10 mouse cellular contexts compared by ENCODE assay signal in the genomic region with DNA sequence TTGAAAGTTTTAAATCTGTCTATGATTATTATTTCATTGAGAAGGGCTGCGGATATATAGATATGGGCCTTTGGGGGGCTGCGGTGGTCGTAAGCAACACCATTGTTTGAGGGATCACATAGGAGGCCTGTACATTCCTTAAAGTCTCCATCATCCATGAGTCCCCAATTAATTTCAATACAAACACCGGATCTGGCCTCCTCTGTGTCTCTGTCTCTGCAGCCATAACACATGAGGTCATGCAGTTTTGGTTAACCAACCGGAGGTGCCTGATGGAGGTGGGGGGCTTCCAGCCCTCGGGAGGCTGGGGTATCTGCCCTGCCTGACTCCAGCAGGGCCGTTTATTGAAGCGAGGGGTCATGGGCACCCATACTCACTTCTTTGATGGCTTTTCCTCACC. TPM values are rescaled to one million over a fixed set of nuclear protein-coding genes. Genes with fewer than 3 reads are reported as not detected.
A peak's percentile ranks its signal among the peaks of the same experiment; 100 is the strongest.
DNase-seq lines count a peak whose midpoint lies in the region; ATAC-seq lines count a peak whose summit lies in the region.
"Had no signal": no experiment of that assay in that cellular context is flagged by ENCODE, and none has a peak within 500 bp of the region (broad histone marks: within the 10 kb centered on the region; RNA-seq: fewer than 3 reads in every experiment).

No protein-coding gene starts in this region.

- no peak for ATAC-seq in heart, embryonic 12.5 days (ENCODE audit: insufficient number of reproducible peaks, low FRiP score)
- ATAC-seq in stomach, embryonic 16.5 days (ENCODE audit: insufficient read depth, low FRiP score), result no peak
- ATAC-seq: forebrain, postnatal 0 days; midbrain, embryonic 16.5 days had no signal

- 63% methylated on average over 8 of the region's 8 CpGs for WGBS in heart, embryonic 12.5 days
- WGBS in limb, embryonic 10.5 days, result 68% methylated on average over 8 of the region's 8 CpGs
- WGBS in stomach, embryonic 16.5 days, result 44% methylated on average over 8 of the region's 8 CpGs

- peak overlapping the region; percentile 33 for H3K4me2 ChIP-seq in heart, embryonic 12.5 days
- 0 out of 2 replicates have a peak overlapping the region, but pooled peaks have one; percentile 7 for H3K4me2 ChIP-seq in stomach, embryonic 16.5 days (ENCODE audit: low read depth, low read length)

- H3K4me3 ChIP-seq in heart, embryonic 12.5 days, result no peak overlapping the region
- peak overlapping the region; percentile 24; the same call in 1 of the 2 replicates for H3K4me3 ChIP-seq in limb, embryonic 10.5 days
- no peak overlapping the region for H3K4me3 ChIP-seq in stomach, embryonic 16.5 days (replicated peaks; ENCODE audit: low read length)

- no peaks in the 10 kb centered on the region for H3K27me3 ChIP-seq in heart, embryonic 12.5 days (replicated peaks)
- no peaks in the 10 kb centered on the region for H3K27me3 ChIP-seq in limb, embryonic 10.5 days (ENCODE audit: low read depth, poor library complexity, severe bottlenecking)
- no peaks in the 10 kb centered on the region for H3K27me3 ChIP-seq in stomach, embryonic 16.5 days (ENCODE audit: control insufficient read depth, insufficient read depth, low read length)

- peak overlapping the region; percentile 80 for H3K27ac ChIP-seq in heart, embryonic 12.5 days (ENCODE audit: poor library complexity, severe bottlenecking)
- peak overlapping the region; percentile 83 for H3K27ac ChIP-seq in limb, embryonic 10.5 days
- H3K27ac ChIP-seq in stomach, embryonic 16.5 days (ENCODE audit: low read length), result peak overlapping the region; percentile 70

- H3K9ac ChIP-seq in heart, embryonic 12.5 days, result no peak overlapping the region
- peak overlapping the region; percentile 7; the same call in 1 of the 2 replicates for H3K9ac ChIP-seq in stomach, embryonic 16.5 days (ENCODE audit: low read length)
- H3K9ac ChIP-seq: forebrain, postnatal 0 days had no signal

- H3K36me3 ChIP-seq in heart, embryonic 12.5 days, result no peaks in the 10 kb centered on the region
- no peaks in the 10 kb centered on the region for H3K36me3 ChIP-seq in limb, embryonic 10.5 days
- no peaks in the 10 kb centered on the region for H3K36me3 ChIP-seq in stomach, embryonic 16.5 days (ENCODE audit: control insufficient read depth, insufficient read depth, low read length)

- H3K9me3 ChIP-seq in heart, embryonic 12.5 days (replicated peaks), result no peaks in the 10 kb centered on the region
- no peaks in the 10 kb centered on the region for H3K9me3 ChIP-seq in limb, embryonic 10.5 days (replicated peaks)
- no peaks in the 10 kb centered on the region for H3K9me3 ChIP-seq in stomach, embryonic 16.5 days (replicated peaks; ENCODE audit: control insufficient read depth, low read length)

- peaks cover 43% of the 10 kb centered on the region for H3K4me1 ChIP-seq in heart, embryonic 12.5 days (replicated peaks)
- peaks cover 43% of the 10 kb centered on the region for H3K4me1 ChIP-seq in limb, embryonic 10.5 days
- H3K4me1 ChIP-seq in stomach, embryonic 16.5 days (ENCODE audit: control insufficient read depth, insufficient read depth, low read length), result peaks cover 21% of the 10 kb centered on the region

- DNase-seq in heart, adult 8-10 months (ENCODE audit: low spot score), result no peak
- peak; percentile 31 for DNase-seq in lung, postnatal 10 days
- no peak for DNase-seq in lung, postnatal 36 days
- no peak for DNase-seq in limb, embryonic 10.5 days (ENCODE audit: low spot score)
- no peak for DNase-seq in urinary bladder, postnatal 4 days (ENCODE audit: low spot score in 2 of 2)
- no peak for DNase-seq in thymus, postnatal 0 days (ENCODE audit: low spot score)
- DNase-seq: forebrain, postnatal 0 days had no signal

RNA-seq across cellular contexts. Expression of a gene that starts 45.4 kb away (rescaled TPM):
- polyA plus RNA-seq in heart, embryonic 12.5 days (2016; fragmentation: Nextera tagmentation; extraction: Ambion mirVana), result 10.0 and 10.3 TPM in 2 replicates
- under 1 TPM in 2 of 4 experiments, not detected in 2; 0.68 to 0.86 TPM for total RNA-seq in heart, adult 8-10 months (2022)
- polyA plus RNA-seq in limb, embryonic 10.5 days (2016; fragmentation: Nextera tagmentation; extraction: Ambion mirVana), result 37.8 and 48.3 TPM in 2 replicates
- 4.9 and 6.6 TPM in 2 replicates for polyA plus RNA-seq in stomach, embryonic 16.5 days (2015; fragmentation: Nextera tagmentation; extraction: Ambion mirVana)
- 1.5 and 2.0 TPM in 2 replicates for polyA plus RNA-seq in thymus, postnatal 0 days (2015; fragmentation: Nextera tagmentation; extraction: Ambion mirVana)
